Mouse (Mus musculus): ENCODE results near the gene Lrrfip2. TPM values are rescaled to one million over a fixed set of nuclear protein-coding genes. Genes with fewer than 3 reads are reported as not detected.

Lrrfip2 gene
- polyA plus RNA-seq (2014; fragmentation: Nextera tagmentation; extraction: Ambion mirVana): 42.5 and 51.8 TPM in 2 replicates

GRCm38 (mm10) chr9:111117126-111117642 lies at the start of gene Lrrfip2:
Gene Lrrfip2 (plus strand): TSS chr9:111117592.
- peak within 1 kb of the TSS; percentile 96 for H3K4me3 ChIP-seq (ENCODE audit: low read depth, low read length)
- peak within 1 kb of the TSS; percentile 85 for H3K4me2 ChIP-seq (ENCODE audit: low read depth, low read length)
- H3K27me3 ChIP-seq (ENCODE audit: control insufficient read depth, insufficient read depth, low read length): no peaks in the 10 kb centered on the region
- no peaks in the 10 kb centered on the region for H3K9me3 ChIP-seq (ENCODE audit: control insufficient read depth, low read length)
- no peaks in the 10 kb centered on the region for H3K36me3 ChIP-seq (ENCODE audit: control insufficient read depth, insufficient read depth, low read length)
- ATAC-seq (ENCODE audit: low read depth): 0 out of 2 replicates have a peak, but pooled peaks have one; percentile 42
- H3K27ac ChIP-seq (ENCODE audit: low read depth, low read length): peak within 1 kb of the TSS; percentile 73
- peak within 1 kb of the TSS; percentile 81 for H3K9ac ChIP-seq (replicated peaks; ENCODE audit: low read depth, low read length)
- peaks cover 13% of the 10 kb centered on the region for H3K4me1 ChIP-seq (ENCODE audit: control insufficient read depth, insufficient read depth, low read length)
- WGBS: 39% methylated on average over 14 of the region's 14 CpGs

GRCm38 (mm10) chr9:111070546-111070961 lies 46.8 kb upstream of the Lrrfip2 start:
- ATAC-seq (ENCODE audit: low read depth): no peak
- H3K9me3 ChIP-seq (ENCODE audit: control insufficient read depth, low read length): 0 out of 2 replicates have a peak, but pooled peaks cover 3% of the 10 kb centered on the region
- no peak overlapping the region for H3K4me2 ChIP-seq (ENCODE audit: low read depth, low read length)
- no peaks in the 10 kb centered on the region for H3K36me3 ChIP-seq (ENCODE audit: control insufficient read depth, insufficient read depth, low read length)
- no peak overlapping the region for H3K9ac ChIP-seq (replicated peaks; ENCODE audit: low read depth, low read length)
- H3K27ac ChIP-seq (ENCODE audit: low read depth, low read length): no peak overlapping the region
- 42% methylated on average over 4 of the region's 4 CpGs for WGBS
- H3K27me3 ChIP-seq (ENCODE audit: control insufficient read depth, insufficient read depth, low read length): no peaks in the 10 kb centered on the region
- no peak overlapping the region for H3K4me3 ChIP-seq (ENCODE audit: low read depth, low read length)
- no peaks in the 10 kb centered on the region for H3K4me1 ChIP-seq (ENCODE audit: control insufficient read depth, insufficient read depth, low read length)

- Histone ChIP-seq H3K27me3 (ENCODE audit: control insufficient read depth, insufficient read depth, low read length) (no peaks in the 10 kb centered on the region), H3K4me3 (ENCODE audit: low read depth, low read length) (no peak overlapping the region), H3K9me3 (ENCODE audit: control insufficient read depth, low read length) (0 out of 2 replicates have a peak, but pooled peaks cover 3% of the 10 kb centered on the region), H3K36me3 (ENCODE audit: control insufficient read depth, insufficient read depth, low read length) (no peaks in the 10 kb centered on the region), H3K27ac (ENCODE audit: low read depth, low read length) (no peak overlapping the region), H3K4me2 (ENCODE audit: low read depth, low read length) (no peak overlapping the region), H3K4me1 (ENCODE audit: control insufficient read depth, insufficient read depth, low read length) (no peaks in the 10 kb centered on the region), H3K9ac (replicated peaks; ENCODE audit: low read depth, low read length) (no peak overlapping the region)
- WGBS: 64% methylated on average over 7 of the region's 7 CpGs
- no peak for ATAC-seq (ENCODE audit: low read depth)
These were observed 45.2 kb upstream of the Lrrfip2 start for GRCm38 (mm10) chr9:111072175-111072574.

GRCm38 (mm10) chr9:111072971-111073370 lies 44.4 kb upstream of the Lrrfip2 start:
- 74% methylated on average over 4 of the region's 4 CpGs for WGBS
- H3K4me2 ChIP-seq (ENCODE audit: low read depth, low read length): no peak overlapping the region
- no peak overlapping the region for H3K9ac ChIP-seq (replicated peaks; ENCODE audit: low read depth, low read length)
- H3K36me3 ChIP-seq (ENCODE audit: control insufficient read depth, insufficient read depth, low read length): no peaks in the 10 kb centered on the region
- 0 out of 2 replicates have a peak, but pooled peaks cover 3% of the 10 kb centered on the region for H3K9me3 ChIP-seq (ENCODE audit: control insufficient read depth, low read length)
- no peaks in the 10 kb centered on the region for H3K4me1 ChIP-seq (ENCODE audit: control insufficient read depth, insufficient read depth, low read length)
- ATAC-seq (ENCODE audit: low read depth): no peak
- no peaks in the 10 kb centered on the region for H3K27me3 ChIP-seq (ENCODE audit: control insufficient read depth, insufficient read depth, low read length)
- no peak overlapping the region for H3K27ac ChIP-seq (ENCODE audit: low read depth, low read length)
- no peak overlapping the region for H3K4me3 ChIP-seq (ENCODE audit: low read depth, low read length)

GRCm38 (mm10) chr9:111077745-111078144 lies 39.6 kb upstream of the Lrrfip2 start:
- Histone ChIP-seq H3K4me2 (ENCODE audit: low read depth, low read length) (no peak overlapping the region), H3K27ac (ENCODE audit: low read depth, low read length) (no peak overlapping the region), H3K4me3 (ENCODE audit: low read depth, low read length) (no peak overlapping the region), H3K9me3 (ENCODE audit: control insufficient read depth, low read length) (0 out of 2 replicates have a peak, but pooled peaks cover 3% of the 10 kb centered on the region), H3K36me3 (ENCODE audit: control insufficient read depth, insufficient read depth, low read length) (no peaks in the 10 kb centered on the region), H3K9ac (replicated peaks; ENCODE audit: low read depth, low read length) (no peak overlapping the region), H3K4me1 (ENCODE audit: control insufficient read depth, insufficient read depth, low read length) (no peaks in the 10 kb centered on the region), H3K27me3 (ENCODE audit: control insufficient read depth, insufficient read depth, low read length) (no peaks in the 10 kb centered on the region)
- WGBS: 62% methylated on average over 5 of the region's 5 CpGs
- ATAC-seq (ENCODE audit: low read depth): no peak

- Histone ChIP-seq H3K27ac (ENCODE audit: low read depth, low read length) (no peak overlapping the region), H3K9ac (replicated peaks; ENCODE audit: low read depth, low read length) (no peak overlapping the region), H3K36me3 (ENCODE audit: control insufficient read depth, insufficient read depth, low read length) (no peaks in the 10 kb centered on the region), H3K4me3 (ENCODE audit: low read depth, low read length) (no peak overlapping the region), H3K27me3 (ENCODE audit: control insufficient read depth, insufficient read depth, low read length) (no peaks in the 10 kb centered on the region), H3K4me1 (ENCODE audit: control insufficient read depth, insufficient read depth, low read length) (no peaks in the 10 kb centered on the region), H3K4me2 (ENCODE audit: low read depth, low read length) (no peak overlapping the region), H3K9me3 (ENCODE audit: control insufficient read depth, low read length) (no peaks in the 10 kb centered on the region)
- ATAC-seq (ENCODE audit: low read depth): no peak
- 95% methylated on average over 8 of the region's 8 CpGs for WGBS
These were observed 36.6 kb upstream of the Lrrfip2 start for GRCm38 (mm10) chr9:111080801-111081200.

- H3K4me2 ChIP-seq (ENCODE audit: low read depth, low read length): no peak overlapping the region
- H3K9ac ChIP-seq (replicated peaks; ENCODE audit: low read depth, low read length): no peak overlapping the region
- no peak for ATAC-seq (ENCODE audit: low read depth)
- no peak overlapping the region for H3K4me3 ChIP-seq (ENCODE audit: low read depth, low read length)
- H3K27ac ChIP-seq (ENCODE audit: low read depth, low read length): no peak overlapping the region
- 83% methylated on average over 5 of the region's 5 CpGs for WGBS
- no peaks in the 10 kb centered on the region for H3K36me3 ChIP-seq (ENCODE audit: control insufficient read depth, insufficient read depth, low read length)
- no peaks in the 10 kb centered on the region for H3K27me3 ChIP-seq (ENCODE audit: control insufficient read depth, insufficient read depth, low read length)
- H3K9me3 ChIP-seq (ENCODE audit: control insufficient read depth, low read length): no peaks in the 10 kb centered on the region
- H3K4me1 ChIP-seq (ENCODE audit: control insufficient read depth, insufficient read depth, low read length): no peaks in the 10 kb centered on the region
These were observed 35.6 kb upstream of the Lrrfip2 start for GRCm38 (mm10) chr9:111081765-111082164.

GRCm38 (mm10) chr9:111085329-111085728 lies 32.1 kb upstream of the Lrrfip2 start:
- H3K27ac ChIP-seq (ENCODE audit: low read depth, low read length): no peak overlapping the region
- no peak overlapping the region for H3K9ac ChIP-seq (replicated peaks; ENCODE audit: low read depth, low read length)
- H3K27me3 ChIP-seq (ENCODE audit: control insufficient read depth, insufficient read depth, low read length): no peaks in the 10 kb centered on the region
- H3K36me3 ChIP-seq (ENCODE audit: control insufficient read depth, insufficient read depth, low read length): no peaks in the 10 kb centered on the region
- peaks cover 3% of the 10 kb centered on the region; the same call in 1 of the 2 replicates for H3K4me1 ChIP-seq (ENCODE audit: control insufficient read depth, insufficient read depth, low read length)
- 60% methylated on average over 4 of the region's 4 CpGs for WGBS
- no peak overlapping the region for H3K4me3 ChIP-seq (ENCODE audit: low read depth, low read length)
- no peaks in the 10 kb centered on the region for H3K9me3 ChIP-seq (ENCODE audit: control insufficient read depth, low read length)
- no peak overlapping the region for H3K4me2 ChIP-seq (ENCODE audit: low read depth, low read length)
- no peak for ATAC-seq (ENCODE audit: low read depth)

- H3K27me3 ChIP-seq (ENCODE audit: control insufficient read depth, insufficient read depth, low read length): no peaks in the 10 kb centered on the region
- peaks cover 3% of the 10 kb centered on the region; the same call in 1 of the 2 replicates for H3K4me1 ChIP-seq (ENCODE audit: control insufficient read depth, insufficient read depth, low read length)
- no peak for ATAC-seq (ENCODE audit: low read depth)
- no peaks in the 10 kb centered on the region for H3K9me3 ChIP-seq (ENCODE audit: control insufficient read depth, low read length)
- no peak overlapping the region for H3K4me2 ChIP-seq (ENCODE audit: low read depth, low read length)
- H3K4me3 ChIP-seq (ENCODE audit: low read depth, low read length): no peak overlapping the region
- H3K36me3 ChIP-seq (ENCODE audit: control insufficient read depth, insufficient read depth, low read length): no peaks in the 10 kb centered on the region
- WGBS: 74% methylated on average over 6 of the region's 6 CpGs
- no peak overlapping the region for H3K27ac ChIP-seq (ENCODE audit: low read depth, low read length)
- H3K9ac ChIP-seq (replicated peaks; ENCODE audit: low read depth, low read length): no peak overlapping the region
These were observed 31.3 kb upstream of the Lrrfip2 start for GRCm38 (mm10) chr9:111086137-111086536.
